Mouse (Mus musculus): ENCODE data around the gene Polg2. TPM values are rescaled to one million over a fixed set of nuclear protein-coding genes. Genes with fewer than 3 reads are reported as not detected.

Polg2 gene
- polyA plus RNA-seq, 1 experiment from 2014 or later: 9.0 TPM

GRCm38 (mm10) chr11:106760511-106760910 lies 18.8 kb downstream of the Polg2 start:
- no peaks in the 10 kb centered on the region for H3K27me3 ChIP-seq (replicated peaks; ENCODE audit: insufficient read depth, low read length)
- no peak overlapping the region for H3K4me3 ChIP-seq (ENCODE audit: low read depth, low read length)
- no peaks in the 10 kb centered on the region for H3K36me3 ChIP-seq (ENCODE audit: insufficient read depth, low read length)
- 95% methylated on average over 5 of the region's 5 CpGs for WGBS
- no peaks in the 10 kb centered on the region for H3K9me3 ChIP-seq (ENCODE audit: low read length)
- DNase-seq (ENCODE audit: low spot score) (no peak), ATAC-seq (no peak)
- TF ChIP-seq EP300 (IDR thresholded peaks at IDR 0.05): no peak
- no peak for TF ChIP-seq CTCF (IDR thresholded peaks at IDR 0.05)
- H3K9ac ChIP-seq (replicated peaks; ENCODE audit: low read depth): no peak overlapping the region
- peaks cover 6% of the 10 kb centered on the region; the same call in 1 of the 2 replicates for H3K4me1 ChIP-seq (ENCODE audit: insufficient read depth, low read depth, low read length)
- H3K27ac ChIP-seq (ENCODE audit: low read length): no peak overlapping the region
- no peak overlapping the region for H3K4me2 ChIP-seq (replicated peaks; ENCODE audit: low read depth, low read length)

- ATAC-seq (no peak), DNase-seq (ENCODE audit: low spot score) (peak; percentile 38)
- Histone ChIP-seq H3K4me2 (replicated peaks; ENCODE audit: low read depth, low read length) (no peak overlapping the region), H3K27me3 (replicated peaks; ENCODE audit: insufficient read depth, low read length) (no peaks in the 10 kb centered on the region), H3K4me1 (ENCODE audit: insufficient read depth, low read depth, low read length) (peaks cover 6% of the 10 kb centered on the region; the same call in 1 of the 2 replicates), H3K27ac (ENCODE audit: low read length) (no peak overlapping the region), H3K36me3 (ENCODE audit: insufficient read depth, low read length) (no peaks in the 10 kb centered on the region), H3K9ac (replicated peaks; ENCODE audit: low read depth) (no peak overlapping the region), H3K4me3 (ENCODE audit: low read depth, low read length) (no peak overlapping the region), H3K9me3 (ENCODE audit: low read length) (no peaks in the 10 kb centered on the region)
- no peak for TF ChIP-seq CTCF (IDR thresholded peaks at IDR 0.05)
- TF ChIP-seq EP300 (IDR thresholded peaks at IDR 0.05): no peak
- WGBS: 79% methylated on average over 3 of the region's 3 CpGs
Observed at GRCm38 (mm10) chr11:106759028-106759427, 20.3 kb downstream of the Polg2 start.

- ATAC-seq: no peak
- no peaks in the 10 kb centered on the region for H3K36me3 ChIP-seq (ENCODE audit: insufficient read depth, low read length)
- TF ChIP-seq CTCF (IDR thresholded peaks at IDR 0.05) (no peak), EP300 (IDR thresholded peaks at IDR 0.05) (no peak)
- H3K4me3 ChIP-seq (ENCODE audit: low read depth, low read length): no peak overlapping the region
- H3K9ac ChIP-seq (replicated peaks; ENCODE audit: low read depth): no peak overlapping the region
- H3K27ac ChIP-seq (ENCODE audit: low read length): no peak overlapping the region
- H3K4me2 ChIP-seq (replicated peaks; ENCODE audit: low read depth, low read length): no peak overlapping the region
- DNase-seq (ENCODE audit: low spot score): no peak
- WGBS: 58% methylated on average over 5 of the region's 5 CpGs
- H3K27me3 ChIP-seq (replicated peaks; ENCODE audit: insufficient read depth, low read length): no peaks in the 10 kb centered on the region
- H3K4me1 ChIP-seq (ENCODE audit: insufficient read depth, low read depth, low read length): no peaks in the 10 kb centered on the region
- H3K9me3 ChIP-seq (ENCODE audit: low read length): no peaks in the 10 kb centered on the region
Observed at GRCm38 (mm10) chr11:106755583-106755982, 23.8 kb downstream of the Polg2 start.

- Histone ChIP-seq H3K9ac (replicated peaks; ENCODE audit: low read depth) (no peak overlapping the region), H3K4me2 (replicated peaks; ENCODE audit: low read depth, low read length) (no peak overlapping the region), H3K4me1 (ENCODE audit: insufficient read depth, low read depth, low read length) (no peaks in the 10 kb centered on the region), H3K4me3 (ENCODE audit: low read depth, low read length) (no peak overlapping the region), H3K27ac (ENCODE audit: low read length) (no peak overlapping the region), H3K36me3 (ENCODE audit: insufficient read depth, low read length) (no peaks in the 10 kb centered on the region), H3K9me3 (ENCODE audit: low read length) (no peaks in the 10 kb centered on the region), H3K27me3 (replicated peaks; ENCODE audit: insufficient read depth, low read length) (no peaks in the 10 kb centered on the region)
- no peak for TF ChIP-seq EP300 (IDR thresholded peaks at IDR 0.05)
- TF ChIP-seq CTCF (IDR thresholded peaks at IDR 0.05): no peak
- no peak for DNase-seq (ENCODE audit: low spot score)
- 63% methylated on average over 6 of the region's 6 CpGs for whole genome bisulfite sequencing
- ATAC-seq: no peak
Observed at GRCm38 (mm10) chr11:106753314-106753713, 26.0 kb downstream of the Polg2 start.

- Histone ChIP-seq H3K4me2 (replicated peaks; ENCODE audit: low read depth, low read length) (no peak overlapping the region), H3K4me3 (ENCODE audit: low read depth, low read length) (no peak overlapping the region), H3K4me1 (ENCODE audit: insufficient read depth, low read depth, low read length) (no peaks in the 10 kb centered on the region), H3K27me3 (replicated peaks; ENCODE audit: insufficient read depth, low read length) (no peaks in the 10 kb centered on the region), H3K27ac (ENCODE audit: low read length) (no peak overlapping the region), H3K9ac (replicated peaks; ENCODE audit: low read depth) (no peak overlapping the region), H3K36me3 (ENCODE audit: insufficient read depth, low read length) (no peaks in the 10 kb centered on the region), H3K9me3 (ENCODE audit: low read length) (no peaks in the 10 kb centered on the region)
- DNase-seq (ENCODE audit: low spot score) (peak; percentile 18), ATAC-seq (peak; percentile 38)
- WGBS: 73% methylated on average over 7 of the region's 7 CpGs
- TF ChIP-seq CTCF (IDR thresholded peaks at IDR 0.05) (no peak), EP300 (IDR thresholded peaks at IDR 0.05) (no peak)
Observed at GRCm38 (mm10) chr11:106752103-106752502, 27.2 kb downstream of the Polg2 start.

- Histone ChIP-seq H3K4me3 (ENCODE audit: low read depth, low read length) (no peak within 1 kb of the TSS), H3K9ac (replicated peaks; ENCODE audit: low read depth) (no peak within 1 kb of the TSS), H3K9me3 (ENCODE audit: low read length) (no peaks in the 10 kb centered on the region), H3K27ac (ENCODE audit: low read length) (no peak within 1 kb of the TSS), H3K36me3 (ENCODE audit: insufficient read depth, low read length) (no peaks in the 10 kb centered on the region), H3K4me2 (replicated peaks; ENCODE audit: low read depth, low read length) (no peak within 1 kb of the TSS), H3K27me3 (replicated peaks; ENCODE audit: insufficient read depth, low read length) (no peaks in the 10 kb centered on the region), H3K4me1 (ENCODE audit: insufficient read depth, low read depth, low read length) (no peaks in the 10 kb centered on the region)
- 73% methylated on average over 17 of the region's 17 CpGs for WGBS
- ATAC-seq (peak; percentile 30; the same call in 1 of the 2 replicates), DNase-seq (ENCODE audit: low spot score) (peak; percentile 20)
- TF ChIP-seq EP300 (IDR thresholded peaks at IDR 0.05): no peak
- TF ChIP-seq CTCF (IDR thresholded peaks at IDR 0.05): no peak
Observed at GRCm38 (mm10) chr11:106751039-106752018, 28.0 kb downstream of the Polg2 start, which contains the start of gene Milr1. Gene Milr1 (plus strand): TSS chr11:106751226.
